Mouse (Mus musculus): ENCODE data around the gene Rgsl1.

- TF ChIP-seq CTCF (IDR thresholded peaks at IDR 0.05; ENCODE audit: control insufficient read depth, insufficient read depth, insufficient read length) (no peak), MYOD1 (IDR thresholded peaks at IDR 0.05; ENCODE audit: control insufficient read depth, insufficient read length, low read depth) (no peak), MYOG (IDR thresholded peaks at IDR 0.05; ENCODE audit: control insufficient read depth, extremely low read depth, insufficient read length) (no peak)
Measured at GRCm38 (mm10) chr1:153803530-153803929, 40.4 kb downstream of the Rgsl1 start.
